Comparison of ENCODE assay signal across 8 mouse cellular contexts in genomic region chr16:58669264-58669663, GRCm38 (mm10). TPM values are rescaled to one million over a fixed set of nuclear protein-coding genes. Genes with fewer than 3 reads are reported as not detected.
DNase-seq lines count a peak whose midpoint lies in the region; ATAC-seq and TF ChIP-seq lines count a peak whose summit lies in the region.

No protein-coding gene starts in this region.

- no peak overlapping the region for H3K9ac ChIP-seq in lung, embryonic 15.5 days
- no peak overlapping the region; the same call in 1 of the 2 replicates for H3K9ac ChIP-seq in forebrain, embryonic 11.5 days (ENCODE audit: low read length)
- no peak overlapping the region for H3K9ac ChIP-seq in intestine, postnatal 0 days (ENCODE audit: low read depth, low read length)

- 0 out of 2 replicates have a peak, but pooled peaks have one; percentile 4 for ATAC-seq in lung, embryonic 15.5 days (ENCODE audit: borderline replicate concordance, extremely low read depth, low FRiP score, low TSS enrichment)
- ATAC-seq in forebrain, embryonic 11.5 days (replicated peaks; ENCODE audit: low FRiP score): no peak
- ATAC-seq in intestine, postnatal 0 days: no peak
- no peak for ATAC-seq in cerebellum, adult (ENCODE audit: insufficient number of reproducible peaks, low FRiP score, low TSS enrichment)

- 0 out of 2 replicates have a peak overlapping the region, but pooled peaks have one; percentile 92 for H3K27ac ChIP-seq in lung, embryonic 15.5 days
- peak overlapping the region; percentile 25; the same call in 1 of the 2 replicates for H3K27ac ChIP-seq in forebrain, embryonic 11.5 days (ENCODE audit: low read depth, low read length)
- 0 out of 2 replicates have a peak overlapping the region, but pooled peaks have one; percentile 31 for H3K27ac ChIP-seq in intestine, postnatal 0 days (ENCODE audit: low read depth, low read length)
- peak overlapping the region; percentile 26; the same call in 1 of the 2 replicates for H3K27ac ChIP-seq in small intestine, adult 2 months (ENCODE audit: insufficient read depth, low read depth, low read length)

- no peak for DNase-seq in lung, postnatal 14 days
- DNase-seq in forebrain, embryonic 11.5 days (ENCODE audit: low spot score): no peak
- no peak for DNase-seq in left cerebral cortex, postnatal 36 days (ENCODE audit: low spot score in 2 of 2)
- DNase-seq in gastrocnemius, postnatal 36 days: no peak

- peaks cover 8% of the 10 kb centered on the region for H3K4me1 ChIP-seq in lung, embryonic 15.5 days
- H3K4me1 ChIP-seq in forebrain, embryonic 11.5 days (replicated peaks; ENCODE audit: control insufficient read depth, insufficient read depth, low read length): no peaks in the 10 kb centered on the region; the same call in 1 of the 2 replicates
- 0 out of 2 replicates have a peak, but pooled peaks cover 4% of the 10 kb centered on the region for H3K4me1 ChIP-seq in intestine, postnatal 0 days (replicated peaks; ENCODE audit: control insufficient read depth, insufficient read depth, low read length)
- H3K4me1 ChIP-seq in small intestine, adult 2 months (ENCODE audit: control insufficient read depth, insufficient read depth, insufficient read length, low read length): peaks cover 4% of the 10 kb centered on the region; the same call in 1 of the 2 replicates

- intact Hi-C loops in left cerebral cortex, postnatal 36 days (cut with DNase I): no loop called here
- intact Hi-C loops in gastrocnemius, postnatal 36 days (cut with DNase I): no loop called here

- no peaks in the 10 kb centered on the region for H3K27me3 ChIP-seq in lung, embryonic 15.5 days
- H3K27me3 ChIP-seq in forebrain, embryonic 11.5 days (ENCODE audit: control insufficient read depth, insufficient read depth, low read length): no peaks in the 10 kb centered on the region
- no peaks in the 10 kb centered on the region for H3K27me3 ChIP-seq in intestine, postnatal 0 days (replicated peaks; ENCODE audit: control insufficient read depth, insufficient read depth, low read length)
- H3K27me3 ChIP-seq in small intestine, adult 2 months (ENCODE audit: control insufficient read depth, insufficient read depth, low read length): no peaks in the 10 kb centered on the region

- TF ChIP-seq CTCF in intestine, postnatal 0 days (IDR thresholded peaks at IDR 0.05; ENCODE audit: low read depth): no peak
- no peak for TF ChIP-seq CTCF in small intestine, adult 2 months (IDR thresholded peaks at IDR 0.05; ENCODE audit: extremely low read depth, insufficient read length, insufficient replicate concordance, low read depth, low read length)

- no peaks in the 10 kb centered on the region for H3K9me3 ChIP-seq in lung, embryonic 15.5 days
- H3K9me3 ChIP-seq in forebrain, embryonic 11.5 days (ENCODE audit: control insufficient read depth, low read length): no peaks in the 10 kb centered on the region
- no peaks in the 10 kb centered on the region for H3K9me3 ChIP-seq in intestine, postnatal 0 days (ENCODE audit: control insufficient read depth)

- H3K4me2 ChIP-seq in lung, embryonic 15.5 days: peak overlapping the region; percentile 86
- H3K4me2 ChIP-seq in forebrain, embryonic 11.5 days (ENCODE audit: low read depth, low read length, severe bottlenecking): no peak overlapping the region; the same call in 1 of the 2 replicates
- H3K4me2 ChIP-seq in intestine, postnatal 0 days (replicated peaks; ENCODE audit: low read depth): peak overlapping the region; percentile 81

- TF ChIP-seq POLR2A in small intestine, adult 2 months (IDR thresholded peaks at IDR 0.05; ENCODE audit: low read depth, low read length): no peak

- peak overlapping the region; percentile 91 for H3K4me3 ChIP-seq in lung, embryonic 15.5 days
- H3K4me3 ChIP-seq in forebrain, embryonic 11.5 days (ENCODE audit: low read depth, low read length): 0 out of 2 replicates have a peak overlapping the region, but pooled peaks have one; percentile 72
- no peak overlapping the region for H3K4me3 ChIP-seq in intestine, postnatal 0 days (ENCODE audit: low read depth, low read length)
- H3K4me3 ChIP-seq in small intestine, adult 2 months (ENCODE audit: low read depth, low read length): no peak overlapping the region

- 26% methylated on average over 5 of the region's 5 CpGs for WGBS in lung, embryonic 15.5 days
- WGBS in forebrain, embryonic 11.5 days: 64% methylated on average over 5 of the region's 5 CpGs
- WGBS in intestine, postnatal 0 days: 24% methylated on average over 5 of the region's 5 CpGs
- 15% methylated on average over 5 of the region's 5 CpGs for WGBS in small intestine, adult 2 months

- peaks cover 9% of the 10 kb centered on the region for H3K36me3 ChIP-seq in lung, embryonic 15.5 days
- no peaks in the 10 kb centered on the region; the same call in 1 of the 2 replicates for H3K36me3 ChIP-seq in forebrain, embryonic 11.5 days (ENCODE audit: control insufficient read depth, insufficient read depth, low read length)
- peaks cover 9% of the 10 kb centered on the region for H3K36me3 ChIP-seq in intestine, postnatal 0 days (ENCODE audit: control insufficient read depth, insufficient read depth)
- peaks cover 7% of the 10 kb centered on the region for H3K36me3 ChIP-seq in small intestine, adult 2 months (ENCODE audit: control insufficient read depth, insufficient read depth, low read length)

RNA-seq across cellular contexts. Expression of gene Cpox, which starts 0.8 kb away (rescaled TPM):
- 24.9 and 26.8 TPM in 2 replicates for polyA plus RNA-seq in lung, embryonic 15.5 days (2015; fragmentation: Nextera tagmentation; extraction: Ambion mirVana)
- polyA plus RNA-seq in forebrain, embryonic 11.5 days (2014; fragmentation: Nextera tagmentation; extraction: Ambion mirVana): 20.6 and 22.0 TPM in 2 replicates
- polyA plus RNA-seq in intestine, postnatal 0 days (2015; fragmentation: Nextera tagmentation; extraction: Ambion mirVana): 54.5 and 56.7 TPM in 2 replicates
- 10.5 and 12.0 TPM in 2 replicates for polyA plus RNA-seq in small intestine, adult 2 months (2012; rRNA removed)
- 10 to 100 TPM; 39.4 to 45.1 TPM for total RNA-seq in left cerebral cortex, postnatal 36 days (2021)
- 10 to 100 TPM; 18.4 to 20.8 TPM for total RNA-seq in gastrocnemius, postnatal 36 days (2021)

RNA-seq across cellular contexts. Expression of gene E330017A01Rik, which starts 30.7 kb away (rescaled TPM):
- not detected in 2 replicates for polyA plus RNA-seq in lung, embryonic 15.5 days (2015; fragmentation: Nextera tagmentation; extraction: Ambion mirVana)
- not detected in 2 replicates for polyA plus RNA-seq in forebrain, embryonic 11.5 days (2014; fragmentation: Nextera tagmentation; extraction: Ambion mirVana)
- not detected in 2 replicates for polyA plus RNA-seq in intestine, postnatal 0 days (2015; fragmentation: Nextera tagmentation; extraction: Ambion mirVana)
- polyA plus RNA-seq in small intestine, adult 2 months (2012; rRNA removed): not detected in 2 replicates
- not detected for total RNA-seq in left cerebral cortex, postnatal 36 days (2021)
- not detected for total RNA-seq in gastrocnemius, postnatal 36 days (2021)

RNA-seq across cellular contexts. Expression of gene Gpr15, which starts 49.6 kb away (rescaled TPM):
- polyA plus RNA-seq in lung, embryonic 15.5 days (2015; fragmentation: Nextera tagmentation; extraction: Ambion mirVana): 0.24 TPM in 1 of 2 replicates, not detected in the other
- not detected in 2 replicates for polyA plus RNA-seq in forebrain, embryonic 11.5 days (2014; fragmentation: Nextera tagmentation; extraction: Ambion mirVana)
- polyA plus RNA-seq in intestine, postnatal 0 days (2015; fragmentation: Nextera tagmentation; extraction: Ambion mirVana): 0.20 and 0.34 TPM in 2 replicates
- polyA plus RNA-seq in small intestine, adult 2 months (2012; rRNA removed): 0.10 TPM in 1 of 2 replicates, not detected in the other
- not detected for total RNA-seq in left cerebral cortex, postnatal 36 days (2021)
- total RNA-seq in gastrocnemius, postnatal 36 days (2021): not detected

RNA-seq across cellular contexts. Expression of gene Gm813, which starts 52.5 kb away (rescaled TPM):
- polyA plus RNA-seq in lung, embryonic 15.5 days (2015; fragmentation: Nextera tagmentation; extraction: Ambion mirVana): not detected in 2 replicates
- not detected in 2 replicates for polyA plus RNA-seq in forebrain, embryonic 11.5 days (2014; fragmentation: Nextera tagmentation; extraction: Ambion mirVana)
- not detected in 2 replicates for polyA plus RNA-seq in intestine, postnatal 0 days (2015; fragmentation: Nextera tagmentation; extraction: Ambion mirVana)
- polyA plus RNA-seq in small intestine, adult 2 months (2012; rRNA removed): not detected in 2 replicates
- total RNA-seq in left cerebral cortex, postnatal 36 days (2021): not detected
- not detected for total RNA-seq in gastrocnemius, postnatal 36 days (2021)

RNA-seq across cellular contexts. Expression of gene Cldnd1, which starts 58.4 kb away (rescaled TPM):
- polyA plus RNA-seq in lung, embryonic 15.5 days (2015; fragmentation: Nextera tagmentation; extraction: Ambion mirVana): 110 and 111 TPM in 2 replicates
- polyA plus RNA-seq in forebrain, embryonic 11.5 days (2014; fragmentation: Nextera tagmentation; extraction: Ambion mirVana): 115 and 116 TPM in 2 replicates
- 86.0 and 86.1 TPM in 2 replicates for polyA plus RNA-seq in intestine, postnatal 0 days (2015; fragmentation: Nextera tagmentation; extraction: Ambion mirVana)
- 28.0 and 43.0 TPM in 2 replicates for polyA plus RNA-seq in small intestine, adult 2 months (2012; rRNA removed)
- total RNA-seq in left cerebral cortex, postnatal 36 days (2021): 100 to 1,000 TPM in 1 of 2 experiments, 10 to 100 TPM in 1; 90.8 to 105 TPM
- total RNA-seq in gastrocnemius, postnatal 36 days (2021): 10 to 100 TPM; 61.2 to 65.3 TPM

Comparison
In these comparisons a context has a peak if more than half of its experiments do, and no peak if none do; other contexts are left out.
1. H3K27ac ChIP-seq: peak in every context shown above with its lines; median percentile 92 in lung, embryonic 15.5 days; 31 in intestine, postnatal 0 days; 26 in small intestine, adult 2 months; 25 in forebrain, embryonic 11.5 days.
2. H3K4me3 ChIP-seq: peak in lung, embryonic 15.5 days (single experiment) and forebrain, embryonic 11.5 days (single experiment); none in intestine, postnatal 0 days (single experiment) and small intestine, adult 2 months (single experiment).